Comparison of ENCODE assay signal across 8 mouse cellular contexts in the genomic region with DNA sequence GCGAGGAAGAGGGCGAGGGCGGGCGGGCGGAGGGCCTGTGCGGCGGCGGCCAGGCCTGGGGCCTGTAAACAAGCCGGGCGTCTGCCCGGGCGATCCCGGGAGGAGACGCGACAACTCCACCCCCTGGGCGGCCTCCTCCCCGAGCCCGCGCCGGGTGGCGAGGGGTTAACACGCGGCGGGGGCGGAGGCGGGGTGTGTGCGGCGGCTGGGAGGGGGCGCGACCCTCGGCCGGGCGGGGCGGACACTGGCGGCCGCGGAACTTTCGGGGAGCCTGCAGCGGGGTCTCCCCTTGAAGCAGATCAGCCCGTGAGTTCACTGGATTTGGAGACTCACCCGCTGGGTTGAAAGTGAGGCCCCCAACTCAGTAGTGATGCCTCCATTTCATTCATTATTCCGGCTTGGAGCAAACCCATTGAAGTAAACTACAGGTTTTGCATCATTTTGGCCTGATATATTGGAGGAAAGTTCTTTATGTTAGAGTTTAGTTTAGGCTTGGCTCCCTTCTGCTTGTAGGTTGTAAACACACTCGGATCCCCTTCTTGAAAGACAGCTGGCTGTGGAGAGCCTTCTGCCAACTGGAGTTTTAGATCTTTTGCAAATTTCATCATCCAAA. TPM values are rescaled to one million over a fixed set of nuclear protein-coding genes. Genes with fewer than 3 reads are reported as not detected.
DNase-seq lines count a peak whose midpoint lies in the region; ATAC-seq and TF ChIP-seq lines count a peak whose summit lies in the region.

No protein-coding gene starts in this region.

- no peaks in the 10 kb centered on the region for H3K27me3 ChIP-seq in C2C12 (ENCODE audit: control insufficient read depth, insufficient read depth, insufficient read length)
- no peaks in the 10 kb centered on the region for H3K27me3 ChIP-seq in forebrain, embryonic 11.5 days (ENCODE audit: control insufficient read depth, insufficient read depth, low read length)
- H3K27me3 ChIP-seq in heart, embryonic 16.5 days (ENCODE audit: control insufficient read depth, insufficient read depth, low read length): no peaks in the 10 kb centered on the region
- no peaks in the 10 kb centered on the region for H3K27me3 ChIP-seq in liver, postnatal 0 days (ENCODE audit: insufficient read depth, low read length)
- no peaks in the 10 kb centered on the region for H3K27me3 ChIP-seq in neural tube, embryonic 14.5 days (ENCODE audit: control insufficient read depth, insufficient read depth, low read length)

- TF ChIP-seq CTCF in C2C12 (IDR thresholded peaks at IDR 0.05; ENCODE audit: control insufficient read depth, insufficient read depth, insufficient read length): no peak
- no peak for TF ChIP-seq CTCF in brain, embryonic 14.5 days (IDR thresholded peaks at IDR 0.05; ENCODE audit: borderline replicate concordance, extremely low read depth, insufficient read depth, insufficient read length)
- TF ChIP-seq CTCF in liver, postnatal 0 days (IDR thresholded peaks at IDR 0.05; ENCODE audit: low read depth): no peak

- no peaks in the 10 kb centered on the region for H3K9me3 ChIP-seq in forebrain, embryonic 11.5 days (ENCODE audit: control insufficient read depth, low read length)
- no peaks in the 10 kb centered on the region for H3K9me3 ChIP-seq in heart, embryonic 16.5 days (replicated peaks; ENCODE audit: control insufficient read depth, low read length)
- H3K9me3 ChIP-seq in liver, postnatal 0 days (ENCODE audit: low read length): no peaks in the 10 kb centered on the region
- H3K9me3 ChIP-seq in neural tube, embryonic 14.5 days (ENCODE audit: control insufficient read depth, low read length): no peaks in the 10 kb centered on the region

- TF ChIP-seq POLR2A in brain, embryonic 14.5 days (IDR thresholded peaks at IDR 0.05; ENCODE audit: borderline replicate concordance, extremely low read depth, insufficient read depth, insufficient read length, poor library complexity, severe bottlenecking): peak; percentile 39

- peak overlapping the region; percentile 67 for H3K4me2 ChIP-seq in forebrain, embryonic 11.5 days (ENCODE audit: low read depth, low read length, severe bottlenecking)
- H3K4me2 ChIP-seq in heart, embryonic 16.5 days (ENCODE audit: low read depth, low read length): peak overlapping the region; percentile 81
- peak overlapping the region; percentile 79 for H3K4me2 ChIP-seq in liver, postnatal 0 days (ENCODE audit: low read depth, low read length)
- peak overlapping the region; percentile 62 for H3K4me2 ChIP-seq in neural tube, embryonic 14.5 days (ENCODE audit: low read depth, low read length)

- peaks cover 4% of the 10 kb centered on the region; the same call in 1 of the 2 replicates for H3K4me1 ChIP-seq in forebrain, embryonic 11.5 days (replicated peaks; ENCODE audit: control insufficient read depth, insufficient read depth, low read length)
- peaks cover 25% of the 10 kb centered on the region for H3K4me1 ChIP-seq in heart, embryonic 16.5 days (ENCODE audit: control insufficient read depth, insufficient read depth, low read length)
- H3K4me1 ChIP-seq in liver, postnatal 0 days (ENCODE audit: insufficient read depth): peaks cover 15% of the 10 kb centered on the region
- H3K4me1 ChIP-seq in neural tube, embryonic 14.5 days (ENCODE audit: control insufficient read depth, insufficient read depth, low read length): peaks cover 18% of the 10 kb centered on the region

- peak overlapping the region; percentile 59 for H3K4me3 ChIP-seq in C2C12 (ENCODE audit: insufficient read depth, poor library complexity, severe bottlenecking)
- H3K4me3 ChIP-seq in forebrain, embryonic 11.5 days (ENCODE audit: low read depth, low read length): peak overlapping the region; percentile 93
- H3K4me3 ChIP-seq in heart, embryonic 16.5 days (ENCODE audit: low read length): peak overlapping the region; percentile 90
- H3K4me3 ChIP-seq in liver, postnatal 0 days (ENCODE audit: low read depth, low read length): peak overlapping the region; percentile 88
- peak overlapping the region; percentile 88 for H3K4me3 ChIP-seq in neural tube, embryonic 14.5 days (ENCODE audit: low read depth, low read length)

- H3K27ac ChIP-seq in forebrain, embryonic 11.5 days (ENCODE audit: low read depth, low read length): peak overlapping the region; percentile 91
- H3K27ac ChIP-seq in heart, embryonic 16.5 days (ENCODE audit: low read length): peak overlapping the region; percentile 99
- peak overlapping the region; percentile 99 for H3K27ac ChIP-seq in liver, postnatal 0 days (ENCODE audit: low read depth)
- H3K27ac ChIP-seq in neural tube, embryonic 14.5 days (ENCODE audit: low read depth, low read length): peak overlapping the region; percentile 100

- H3K36me3 ChIP-seq in C2C12 (ENCODE audit: control insufficient read depth, insufficient read depth): peaks cover 8% of the 10 kb centered on the region
- no peaks in the 10 kb centered on the region for H3K36me3 ChIP-seq in forebrain, embryonic 11.5 days (ENCODE audit: control insufficient read depth, insufficient read depth, low read length)
- no peaks in the 10 kb centered on the region for H3K36me3 ChIP-seq in heart, embryonic 16.5 days (ENCODE audit: control insufficient read depth, insufficient read depth)
- H3K36me3 ChIP-seq in liver, postnatal 0 days (replicated peaks; ENCODE audit: insufficient read depth, low read length): no peaks in the 10 kb centered on the region; the same call in 1 of the 2 replicates
- no peaks in the 10 kb centered on the region for H3K36me3 ChIP-seq in neural tube, embryonic 14.5 days (ENCODE audit: control insufficient read depth, insufficient read depth, low read length)

- peaks cover 53% of the 10 kb centered on the region for H3K79me2 ChIP-seq in C2C12 (ENCODE audit: control insufficient read depth, insufficient read depth)

- H3ac ChIP-seq in C2C12 (ENCODE audit: control insufficient read depth, insufficient read length, low read depth): peak overlapping the region; percentile 73

- WGBS in forebrain, embryonic 11.5 days: 1% methylated on average over 39 of the region's 43 CpGs
- 0% methylated on average over 41 of the region's 43 CpGs for WGBS in heart, embryonic 16.5 days
- 4% methylated on average over 36 of the region's 43 CpGs for WGBS in liver, postnatal 0 days (ENCODE audit: insufficient replicate concordance)
- 0% methylated on average over 30 of the region's 43 CpGs for WGBS in neural tube, embryonic 14.5 days

- ATAC-seq in forebrain, embryonic 11.5 days (replicated peaks; ENCODE audit: low FRiP score): peak; percentile 70
- ATAC-seq in heart, embryonic 16.5 days (replicated peaks; ENCODE audit: extremely low read depth, insufficient read depth, low FRiP score): peak; percentile 69
- peak; percentile 67 for ATAC-seq in liver, postnatal 0 days
- ATAC-seq in neural tube, embryonic 14.5 days (ENCODE audit: low read depth): peak; percentile 58

- DNase-seq in brain, embryonic 14.5 days (ENCODE audit: low read depth): peak; percentile 75
- peak; percentile 86 for DNase-seq in forebrain, embryonic 11.5 days (ENCODE audit: low spot score)
- peak; percentile 79 to 87 for DNase-seq in kidney, postnatal 4 days
- DNase-seq in liver, postnatal 0 days: peak; percentile 82
- DNase-seq in testis, postnatal 14 days (ENCODE audit: low spot score): peak; percentile 79

- no peak for TF ChIP-seq EP300 in liver, postnatal 0 days (IDR thresholded peaks at IDR 0.05; ENCODE audit: low read depth)

- peak overlapping the region; percentile 96 for H3K9ac ChIP-seq in forebrain, embryonic 11.5 days (ENCODE audit: low read length)
- peak overlapping the region; percentile 99 for H3K9ac ChIP-seq in heart, embryonic 16.5 days (ENCODE audit: low read length)
- H3K9ac ChIP-seq in liver, postnatal 0 days (replicated peaks): peak overlapping the region; percentile 99
- H3K9ac ChIP-seq in neural tube, embryonic 14.5 days (replicated peaks; ENCODE audit: low read depth, low read length): peak overlapping the region; percentile 99

- H3K79me3 ChIP-seq in C2C12 (ENCODE audit: low read depth): peaks cover 51% of the 10 kb centered on the region

TF ChIP-seq in C2C12, 6 proteins besides CTCF, POLR2A, EP300 and RAD21:
- TF ChIP-seq MYOG (IDR thresholded peaks at IDR 0.05; ENCODE audit: control insufficient read depth, extremely low read depth, insufficient read length): no peak
- TF ChIP-seq MAX (IDR thresholded peaks at IDR 0.05): no peak
- no peak for TF ChIP-seq FOSL1 (IDR thresholded peaks at IDR 0.05; ENCODE audit: insufficient read depth, low read length, poor library complexity, severe bottlenecking)
- no peak for TF ChIP-seq MYOD1 (IDR thresholded peaks at IDR 0.05; ENCODE audit: control insufficient read depth, insufficient read length, low read depth)
- no peak for TF ChIP-seq USF1 (IDR thresholded peaks at IDR 0.05; ENCODE audit: low read depth)
- no peak for TF ChIP-seq CEBPB (IDR thresholded peaks at IDR 0.05; ENCODE audit: low read depth)

RNA-seq across cellular contexts. Expression of a gene that starts 4.5 kb away (rescaled TPM):
- polyA plus RNA-seq in C2C12 (2012; fragmentation: generic; extraction: Trizol): 80.6 TPM
- 113 and 137 TPM in 2 replicates for polyA plus RNA-seq in brain, embryonic 14.5 days (2012; rRNA removed)
- 59.5 and 78.3 TPM in 2 replicates for polyA plus RNA-seq in forebrain, embryonic 11.5 days (2014; fragmentation: Nextera tagmentation; extraction: Ambion mirVana)
- 29.0 and 38.4 TPM in 2 replicates for polyA plus RNA-seq in heart, embryonic 16.5 days (2015; fragmentation: Nextera tagmentation; extraction: Ambion mirVana)
- polyA plus RNA-seq in liver, postnatal 0 days (2015; fragmentation: Nextera tagmentation; extraction: Ambion mirVana): 36.1 and 42.8 TPM in 2 replicates
- polyA plus RNA-seq in neural tube, embryonic 14.5 days (2014; fragmentation: Nextera tagmentation; extraction: Ambion mirVana): 86.7 and 106 TPM in 2 replicates

Comparison
In these comparisons a context has a peak if more than half of its experiments do, and no peak if none do; other contexts are left out.
1. Peak in every context shown above with its lines: DNase-seq, ATAC-seq, H3K4me3 ChIP-seq and H3K27ac ChIP-seq.